Mouse (Mus musculus): ENCODE data around the gene Krt33b. TPM values are rescaled to one million over a fixed set of nuclear protein-coding genes. Genes with fewer than 3 reads are reported as not detected.

The Krt33b gene
- total RNA-seq (2021) = not detected

DNA sequence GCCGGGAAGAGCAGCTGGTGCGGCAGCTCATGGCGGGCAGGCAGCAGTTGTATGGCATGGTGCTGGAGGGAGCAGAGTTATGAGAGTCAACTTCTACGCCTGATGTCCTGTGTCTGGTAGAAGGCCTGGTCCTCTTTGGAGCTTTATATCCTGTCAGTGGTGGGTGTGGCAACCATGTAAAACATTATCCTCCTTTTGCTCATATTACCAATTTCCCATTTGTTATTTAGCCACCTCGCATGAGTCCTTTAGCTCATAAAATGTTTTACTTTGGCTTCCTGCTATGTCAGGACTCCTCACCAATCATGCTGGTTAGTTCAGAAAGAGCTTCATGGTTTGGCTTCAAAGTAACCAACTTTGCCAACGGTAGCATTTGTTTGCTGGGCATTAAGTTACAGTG, at the start of gene Krt33b:
Krt33b (minus strand) TSS at position 101 of the 400 bp plus-strand sequence.
- DNase-seq (ENCODE audit: extremely low spot score in 1 of 2, low spot score in 2 of 2) = no peak
- intact Hi-C loops (cut with DNase I) = no loop called here

DNA sequence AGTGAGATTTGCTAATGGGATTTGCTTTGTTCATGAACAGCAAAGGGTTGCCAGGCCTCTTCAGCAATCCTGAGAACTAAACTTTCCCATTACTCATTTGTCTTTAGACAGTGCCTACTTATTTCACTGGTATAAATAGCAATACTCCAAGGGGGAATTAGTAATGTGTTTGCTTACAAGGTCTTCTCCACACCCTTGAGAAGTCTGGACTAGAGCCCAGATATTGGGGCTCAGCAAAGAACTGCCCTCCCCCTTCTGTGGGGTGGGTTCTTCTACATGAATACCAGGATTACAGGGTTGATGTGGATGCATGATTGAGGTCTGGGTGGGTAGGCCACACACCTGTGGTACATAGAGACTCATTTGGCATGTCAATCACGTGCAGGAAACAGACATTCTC, 44.2 kb upstream of the Krt33b start:
- no peak for DNase-seq (ENCODE audit: extremely low spot score in 1 of 2, low spot score in 2 of 2)
- intact Hi-C loops (cut with DNase I) = no loop called here

DNA sequence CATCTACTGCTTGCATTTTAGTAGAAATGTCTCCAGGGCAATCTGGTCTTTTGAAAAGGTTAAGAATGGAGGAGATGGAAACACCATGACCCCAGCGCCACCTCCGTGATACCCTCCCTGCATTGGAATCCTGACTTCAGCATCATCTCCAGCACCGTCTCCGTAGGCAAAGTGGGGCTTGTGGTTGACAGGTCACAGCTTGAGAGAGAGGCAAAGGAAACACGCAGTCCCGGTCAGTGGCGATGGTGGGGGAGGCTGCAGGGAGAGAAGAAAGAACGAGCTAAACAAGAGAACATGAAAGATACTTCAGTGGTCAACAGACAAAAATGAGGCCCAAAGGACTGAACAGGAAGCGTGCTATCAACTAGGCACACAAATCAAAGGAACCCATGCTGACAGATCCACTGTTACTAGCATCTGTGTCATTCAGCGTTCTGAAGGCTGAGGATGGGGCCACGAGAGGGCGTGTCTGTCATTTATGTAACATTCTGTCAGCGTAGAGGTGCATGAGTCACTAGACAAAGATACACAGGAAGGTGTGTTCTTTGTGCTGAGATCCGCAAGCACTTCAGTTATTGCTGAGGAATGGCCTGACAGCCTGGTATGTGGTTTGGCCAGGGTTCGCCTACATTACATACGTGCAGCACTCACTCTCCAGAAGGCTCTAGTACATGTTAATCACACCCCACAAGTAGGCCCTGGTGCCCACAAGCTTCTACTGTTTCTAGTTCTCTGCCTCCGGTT, 37.8 kb upstream of the Krt33b start:
- DNase-seq (ENCODE audit: extremely low spot score in 1 of 2, low spot score in 2 of 2) = no peak
- intact Hi-C loops (cut with DNase I) = no loop called here

DNA sequence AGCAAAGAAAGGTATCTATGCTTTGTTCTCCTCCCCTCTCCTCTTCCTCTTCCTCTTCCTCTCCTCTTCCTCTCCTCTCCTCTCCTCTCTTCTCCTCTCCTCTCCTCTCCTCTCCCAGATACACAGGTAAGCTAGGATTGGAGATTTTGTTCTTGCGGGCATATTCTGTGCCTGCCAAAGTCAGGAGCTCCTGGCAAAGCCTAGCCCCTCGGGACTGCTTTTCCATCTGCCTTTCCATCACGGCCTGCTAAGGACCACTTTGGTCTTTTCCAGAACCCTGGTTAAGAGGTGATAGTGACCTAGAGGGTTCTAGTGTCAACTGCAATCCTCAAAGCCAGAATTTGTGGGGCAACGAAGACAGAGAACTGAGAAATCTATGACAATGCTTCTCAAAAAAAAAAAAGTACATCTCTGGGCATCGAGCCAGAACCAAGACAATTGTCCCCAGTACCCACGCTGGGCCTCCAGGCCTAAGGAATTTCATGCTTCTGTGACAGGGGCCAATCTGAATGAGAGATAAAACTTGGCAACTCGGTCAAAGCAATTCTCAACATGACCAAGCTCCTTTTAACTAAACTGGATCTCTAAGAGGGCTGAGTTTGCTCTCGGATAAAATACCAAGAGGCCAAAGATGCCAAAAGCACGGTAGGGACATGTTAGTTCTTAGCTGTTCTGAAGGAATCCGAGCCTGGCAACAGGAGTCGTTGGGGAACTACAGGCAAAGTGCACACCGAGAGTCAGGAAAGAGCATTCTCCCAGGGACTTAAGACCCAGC, 36.8 kb upstream of the Krt33b start:
- intact Hi-C loops (cut with DNase I) = no loop called here

DNA sequence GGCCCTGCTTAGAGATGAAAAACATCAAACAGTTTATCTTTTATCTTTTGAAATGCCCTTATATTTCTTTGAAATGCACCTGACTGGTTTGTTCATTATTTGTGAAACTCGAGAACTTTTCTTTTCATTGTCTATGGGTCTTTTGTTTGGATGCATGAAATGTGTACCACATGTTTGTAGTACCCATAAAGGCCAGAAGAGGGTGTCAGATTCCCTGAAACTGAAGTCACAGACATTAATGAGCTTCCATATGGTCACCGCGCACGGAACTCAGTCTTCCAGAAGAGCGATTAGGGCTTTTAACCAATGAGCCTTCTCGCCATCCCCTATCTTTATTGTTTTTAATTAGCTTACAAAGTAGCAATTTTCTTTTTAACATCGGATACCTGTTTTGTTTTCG, 29.2 kb upstream of the Krt33b start:
- intact Hi-C loops (cut with DNase I) = loop anchor here (5.0 kb wide), 1 partner anchor 223 kb away; no protein-coding TSS in a partner anchor
- DNase-seq (ENCODE audit: extremely low spot score in 1 of 2, low spot score in 2 of 2) = no peak

More for the DNA sequence above, 36.8 kb upstream of the Krt33b start:
- DNase-seq (ENCODE audit: extremely low spot score in 1 of 2, low spot score in 2 of 2) = no peak

DNA sequence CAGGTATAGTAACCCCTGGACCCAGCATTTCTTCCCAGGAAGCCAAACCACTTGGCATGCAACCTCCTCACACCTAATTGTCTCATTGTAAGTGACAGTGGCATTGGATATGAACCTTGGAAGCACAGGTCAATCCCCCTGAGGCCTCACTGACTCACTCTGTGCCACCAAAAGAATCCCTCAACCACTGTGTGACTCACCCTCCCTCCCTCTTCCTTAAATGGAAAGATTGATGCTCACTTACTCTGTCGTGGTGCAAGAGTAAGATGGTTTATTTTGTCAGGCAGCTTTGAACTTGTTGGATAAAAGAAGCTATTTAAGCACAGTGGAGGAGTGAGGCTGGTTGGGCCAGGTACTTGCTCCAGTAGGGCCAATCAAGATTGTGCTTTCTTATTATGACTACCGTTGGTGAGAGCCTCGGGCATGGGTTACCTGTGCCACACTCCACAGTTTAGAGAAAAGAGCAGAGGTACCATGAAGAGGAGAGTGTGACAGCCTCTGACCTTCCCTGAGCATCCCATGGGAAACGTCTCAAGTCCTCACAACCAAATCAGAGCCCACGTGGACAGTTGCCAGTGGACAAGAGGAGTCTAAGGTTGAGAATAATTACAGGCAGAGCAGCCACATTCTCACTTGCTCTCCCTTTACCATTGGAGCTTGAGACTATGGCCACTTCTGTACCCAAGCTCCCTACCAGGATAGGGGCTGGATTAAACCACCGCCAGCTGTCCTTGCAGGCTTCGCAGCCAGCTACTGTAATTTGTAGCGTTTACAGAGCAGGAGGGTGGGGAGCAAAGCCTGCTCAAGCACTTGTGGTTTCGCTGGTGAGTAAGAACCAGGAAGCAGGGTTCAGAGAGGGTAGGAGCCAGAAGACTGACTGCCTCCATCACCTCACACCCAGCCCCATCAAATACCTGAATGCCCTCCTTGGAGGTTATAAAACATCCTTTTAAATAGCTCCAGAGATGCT, 26.3 kb upstream of the Krt33b start:
- DNase-seq (ENCODE audit: extremely low spot score in 1 of 2, low spot score in 2 of 2) = no peak
- intact Hi-C loops (cut with DNase I) = loop anchor here (5.0 kb wide), 1 partner anchor 226 kb away; no protein-coding TSS in a partner anchor

DNA sequence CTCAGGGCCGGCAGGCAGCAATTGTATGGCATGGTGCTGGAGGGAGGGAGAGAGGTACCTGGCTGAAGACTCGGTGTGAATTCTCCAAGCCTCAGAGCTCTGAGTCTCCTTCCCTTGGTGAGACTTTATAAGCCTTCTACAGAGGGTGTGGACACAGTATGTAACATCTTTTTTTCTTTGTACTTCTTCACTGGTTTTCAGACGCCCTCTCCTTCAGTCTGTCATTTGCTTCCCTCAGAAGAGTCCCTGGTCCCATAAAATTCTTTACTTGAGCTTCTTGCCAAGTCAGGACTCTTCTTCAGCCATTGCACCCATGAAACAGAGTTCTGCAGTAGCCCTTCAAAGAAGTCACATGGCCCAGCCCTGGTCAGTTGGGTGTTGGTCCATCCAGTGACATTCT, 20.8 kb upstream of the Krt33b start, which contains the start of gene Krt31:
Krt31 (minus strand) TSS at position 101 of the 400 bp plus-strand sequence.
- no peak for DNase-seq (ENCODE audit: extremely low spot score in 1 of 2, low spot score in 2 of 2)
- intact Hi-C loops (cut with DNase I) = no loop called here

DNA sequence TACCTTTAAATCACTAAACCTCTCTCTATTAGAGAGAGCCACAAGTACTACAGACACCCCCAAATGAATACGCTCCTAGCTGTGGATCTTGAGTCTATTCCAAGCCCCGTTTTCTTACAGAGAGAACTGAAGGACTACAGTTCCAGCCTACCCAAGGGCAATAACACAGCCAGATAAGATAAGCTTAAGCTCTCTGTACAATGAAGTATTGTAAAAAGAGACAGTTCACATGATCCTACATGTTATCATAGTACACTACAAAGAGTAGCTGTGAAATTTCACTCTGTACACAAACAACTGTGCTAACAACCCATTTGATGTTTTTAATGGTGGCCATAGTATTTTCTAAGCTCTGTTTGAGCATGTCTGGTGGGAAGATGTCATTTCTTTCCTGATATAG, 17.5 kb upstream of the Krt33b start:
- DNase-seq (ENCODE audit: extremely low spot score in 1 of 2, low spot score in 2 of 2) = no peak

DNA sequence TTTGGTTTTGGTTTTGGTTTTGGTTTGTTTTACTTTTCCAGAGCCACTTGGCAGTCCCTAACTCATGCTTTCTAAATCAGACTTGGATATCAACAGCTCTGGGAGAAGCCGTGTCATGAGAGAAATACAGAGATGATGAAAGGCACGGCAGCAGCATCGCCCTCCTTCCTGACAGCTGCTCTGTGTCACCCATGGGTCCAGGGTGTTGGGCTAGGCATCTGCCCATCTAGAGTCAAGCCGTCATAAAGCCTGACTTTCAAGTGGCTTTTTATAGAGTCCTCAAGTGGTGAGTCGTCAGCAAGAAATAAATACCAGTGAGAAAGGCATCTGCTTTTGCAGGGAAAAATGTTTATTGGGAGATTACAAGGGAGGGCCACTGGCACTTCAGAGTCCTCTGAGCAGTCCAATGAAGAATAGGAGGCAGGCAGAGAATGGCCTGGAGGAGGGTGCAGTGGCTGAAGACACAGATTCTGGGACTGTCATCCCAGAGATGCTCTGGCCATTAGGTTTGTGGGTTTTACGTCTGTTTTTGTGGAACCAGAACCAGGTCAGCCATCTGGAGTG, 16.7 kb upstream of the Krt33b start:
- DNase-seq (ENCODE audit: extremely low spot score in 1 of 2, low spot score in 2 of 2) = peak in 1 of 2 experiments; percentile 4
- intact Hi-C loops (cut with DNase I) = no loop called here

More for the DNA sequence above, 17.5 kb upstream of the Krt33b start:
- intact Hi-C loops (cut with DNase I) = no loop called here

DNA sequence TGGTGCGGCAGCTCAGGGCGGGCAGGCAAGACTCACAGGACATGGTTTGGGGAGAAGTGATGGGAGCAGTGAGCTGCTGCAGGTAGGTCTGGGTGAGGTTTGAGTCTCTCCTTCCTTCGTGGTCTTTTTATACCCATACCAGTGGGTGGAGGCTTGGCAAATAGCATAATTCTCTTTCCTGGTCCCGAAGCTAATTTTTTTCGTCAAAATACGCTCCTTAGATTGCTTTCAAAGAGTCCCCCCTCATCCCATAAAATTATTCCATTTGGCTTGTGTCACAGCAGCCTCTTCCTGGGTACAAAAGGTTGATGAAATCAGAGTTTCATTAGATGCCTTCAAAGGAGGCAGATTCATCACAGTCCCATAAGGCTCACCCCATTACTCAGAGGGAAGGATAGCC, 11.8 kb upstream of the Krt33b start, which contains the start of gene Krt34:
Krt34 (minus strand) TSS at position 101 of the 400 bp plus-strand sequence.
- no peak for DNase-seq (ENCODE audit: extremely low spot score in 1 of 2, low spot score in 2 of 2)
- intact Hi-C loops (cut with DNase I) = no loop called here

DNA sequence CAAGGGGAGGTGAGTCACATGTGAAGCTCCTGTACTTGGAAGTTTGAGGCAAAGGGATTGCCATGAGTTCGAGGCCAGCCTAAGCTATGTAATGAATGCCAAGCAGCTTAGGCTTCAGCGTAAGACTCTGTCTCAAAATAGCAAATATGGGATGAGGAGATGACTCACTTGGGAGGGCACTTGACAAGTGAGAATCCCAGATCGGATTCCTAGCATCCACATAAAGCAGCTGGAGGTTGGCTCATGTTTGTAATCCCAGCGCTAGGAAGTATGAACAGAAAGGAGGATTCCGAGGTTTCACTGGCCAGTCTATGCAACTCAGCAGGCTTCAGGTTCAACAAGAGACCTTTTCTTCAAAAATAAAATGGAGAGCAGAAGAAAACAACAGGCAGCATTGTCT, 8.2 kb downstream of the Krt33b start:
- no peak for DNase-seq (ENCODE audit: extremely low spot score in 1 of 2, low spot score in 2 of 2)
- intact Hi-C loops (cut with DNase I) = no loop called here

DNA sequence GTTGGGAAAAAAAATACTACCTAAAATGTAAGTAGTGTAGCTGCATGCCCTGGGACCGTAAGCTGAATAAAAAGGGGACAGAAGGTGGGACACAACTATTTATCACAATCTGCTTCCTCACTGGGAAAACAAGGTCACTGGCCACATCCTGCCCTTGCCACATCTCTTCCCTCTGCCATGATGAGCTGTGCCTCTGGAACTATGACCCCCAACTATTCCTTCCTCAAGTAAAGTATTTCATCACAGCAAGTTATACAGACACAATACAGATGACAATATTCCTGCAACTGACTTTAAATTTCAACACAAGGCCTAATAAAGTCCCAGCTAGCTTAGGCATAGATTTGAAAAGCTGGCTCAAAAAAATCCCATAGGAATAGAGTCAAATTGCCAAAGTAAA, 10.2 kb downstream of the Krt33b start:
- intact Hi-C loops (cut with DNase I) = no loop called here
- no peak for DNase-seq (ENCODE audit: extremely low spot score in 1 of 2, low spot score in 2 of 2)

DNA sequence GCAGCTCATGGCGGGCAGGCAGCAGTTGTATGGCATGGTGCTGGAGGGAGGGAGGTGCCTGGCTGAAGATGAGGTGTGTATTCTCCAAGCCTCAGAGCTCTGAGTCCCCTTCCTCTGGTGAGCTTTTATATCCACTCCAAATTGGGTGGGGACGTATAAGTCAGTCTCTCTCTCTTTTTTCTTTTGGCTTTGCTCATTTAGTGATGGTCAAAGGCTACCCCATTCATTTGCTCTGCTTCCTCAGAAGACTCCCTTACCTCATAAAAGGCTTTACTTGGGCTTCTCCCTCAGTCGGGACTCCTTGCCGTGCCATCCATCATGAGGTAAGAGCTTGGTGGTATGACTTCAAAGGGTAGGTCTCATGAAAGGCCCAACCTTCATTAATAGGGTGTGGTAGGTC, 13.6 kb downstream of the Krt33b start, which contains the start of gene Krt33a:
Krt33a (minus strand) TSS at position 101 of the 400 bp plus-strand sequence.
- DNase-seq (ENCODE audit: extremely low spot score in 1 of 2, low spot score in 2 of 2) = no peak
- intact Hi-C loops (cut with DNase I) = no loop called here

DNA sequence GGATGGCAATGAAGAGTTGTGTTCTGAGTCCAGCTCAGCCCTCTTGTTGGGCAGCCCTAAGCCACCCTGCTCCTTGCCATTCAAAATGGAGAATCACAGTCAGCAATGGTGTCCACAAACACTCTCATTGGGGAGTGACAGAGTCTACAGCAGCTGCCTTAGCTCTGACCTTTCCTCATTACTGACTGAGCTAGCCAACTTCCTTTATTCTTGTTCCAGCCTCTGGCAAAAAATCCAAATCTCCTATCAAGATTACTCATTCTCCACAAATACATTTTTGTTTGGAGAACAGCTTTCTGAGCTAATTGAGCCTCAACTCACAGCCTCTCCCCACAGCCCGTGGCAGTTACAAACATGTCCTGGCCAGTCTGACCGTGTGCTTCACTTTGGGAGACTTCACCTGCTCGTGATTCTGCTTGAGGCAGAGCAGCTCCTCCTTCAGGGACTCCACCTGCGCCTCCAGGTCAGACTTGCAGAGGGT, 15.9 kb downstream of the Krt33b start:
- intact Hi-C loops (cut with DNase I) = no loop called here

DNA sequence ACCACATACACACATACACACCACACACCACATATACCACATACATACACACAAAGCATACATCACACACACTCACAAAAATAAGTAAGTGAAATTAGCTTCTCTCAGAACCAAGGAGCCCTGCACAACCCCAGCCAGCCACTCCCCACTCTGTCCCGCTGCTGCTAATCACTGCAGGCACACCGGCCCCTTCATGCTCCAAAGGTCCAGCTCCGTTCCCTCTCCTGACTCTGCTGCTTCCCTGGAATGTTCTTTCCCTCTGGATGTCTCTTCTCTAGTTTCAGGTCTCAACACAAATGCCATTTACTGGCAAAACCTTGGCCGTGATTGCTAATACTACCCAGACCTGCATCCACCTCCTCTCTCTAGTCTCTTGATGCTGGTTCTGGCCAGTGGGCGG, 19.0 kb downstream of the Krt33b start:
- DNase-seq (ENCODE audit: extremely low spot score in 1 of 2, low spot score in 2 of 2) = no peak
- intact Hi-C loops (cut with DNase I) = no loop called here

More for the DNA sequence above, 15.9 kb downstream of the Krt33b start:
- no peak for DNase-seq (ENCODE audit: extremely low spot score in 1 of 2, low spot score in 2 of 2)

DNA sequence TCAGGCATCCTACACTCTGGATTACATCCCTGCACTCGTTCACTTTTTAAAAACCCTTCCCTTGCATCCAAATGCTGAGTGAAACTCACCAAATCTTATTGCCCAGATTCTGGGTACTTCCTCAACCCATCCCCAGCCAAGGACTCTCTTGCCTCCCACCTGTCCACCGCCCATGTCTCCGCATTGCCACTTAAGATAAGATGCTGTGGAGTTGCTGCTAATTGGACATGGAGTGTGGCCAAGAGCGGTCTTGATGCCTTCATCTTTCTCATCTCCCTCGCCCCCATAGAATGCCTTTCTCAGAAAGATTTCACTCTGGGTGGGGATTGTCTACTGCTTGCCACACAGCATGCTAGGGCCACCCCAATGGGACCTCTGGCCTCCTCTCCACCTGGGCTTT, 21.3 kb downstream of the Krt33b start:
- intact Hi-C loops (cut with DNase I) = loop anchor here (5.0 to 10.0 kb wide), 2 partner anchors 274 to 624 kb away; partner anchors contain the start of gene Krt10
- DNase-seq (ENCODE audit: extremely low spot score in 1 of 2, low spot score in 2 of 2) = no peak

DNA sequence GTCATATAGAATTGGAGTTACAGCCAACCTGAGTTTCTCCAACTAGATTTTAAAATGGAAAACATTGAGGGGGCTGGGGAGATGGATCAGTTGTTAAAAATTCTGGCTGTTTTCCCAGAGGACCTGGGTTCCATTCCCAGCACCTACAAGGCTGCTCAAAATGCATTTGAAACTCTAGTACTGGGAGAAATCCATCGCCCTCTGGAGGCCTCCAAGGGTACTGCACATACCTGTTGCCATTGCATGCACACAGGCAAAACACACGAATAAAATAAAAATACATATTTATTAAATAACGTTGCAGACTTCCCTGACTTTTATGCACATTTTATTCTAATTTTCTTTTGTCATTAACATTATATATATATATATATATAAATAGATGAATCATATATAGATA, 23.0 kb downstream of the Krt33b start:
- intact Hi-C loops (cut with DNase I) = loop anchor here (5.0 to 10.0 kb wide), 2 partner anchors 276 to 622 kb away; partner anchors contain the start of gene Krt10
- no peak for DNase-seq (ENCODE audit: extremely low spot score in 1 of 2, low spot score in 2 of 2)

DNA sequence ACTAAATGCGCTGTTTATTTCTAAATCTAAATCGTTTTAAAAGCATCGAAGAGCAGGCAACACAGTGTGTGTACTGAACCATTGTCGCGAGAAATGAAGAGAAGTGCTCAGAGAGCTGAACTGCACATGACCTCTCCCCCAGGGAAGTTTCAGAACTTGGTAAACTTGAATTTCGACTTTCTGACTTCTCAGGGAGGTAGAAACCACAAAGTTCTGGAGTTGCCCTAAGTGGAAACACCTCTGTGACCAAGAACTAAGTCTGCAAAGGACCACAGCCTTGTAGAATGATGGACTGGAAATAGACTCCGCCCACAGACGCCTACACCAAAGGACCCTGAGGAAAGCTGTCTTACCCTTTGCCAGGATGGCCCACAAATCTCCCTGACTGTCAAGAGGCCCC, 23.8 kb downstream of the Krt33b start:
- intact Hi-C loops (cut with DNase I) = loop anchor here (2.0 to 10.0 kb wide), 3 partner anchors 276 to 621 kb away; partner anchors contain the start of gene Krt10
- no peak for DNase-seq (ENCODE audit: extremely low spot score in 1 of 2, low spot score in 2 of 2)
